23 mouse cellular contexts compared by ENCODE assay signal in the genomic region with DNA sequence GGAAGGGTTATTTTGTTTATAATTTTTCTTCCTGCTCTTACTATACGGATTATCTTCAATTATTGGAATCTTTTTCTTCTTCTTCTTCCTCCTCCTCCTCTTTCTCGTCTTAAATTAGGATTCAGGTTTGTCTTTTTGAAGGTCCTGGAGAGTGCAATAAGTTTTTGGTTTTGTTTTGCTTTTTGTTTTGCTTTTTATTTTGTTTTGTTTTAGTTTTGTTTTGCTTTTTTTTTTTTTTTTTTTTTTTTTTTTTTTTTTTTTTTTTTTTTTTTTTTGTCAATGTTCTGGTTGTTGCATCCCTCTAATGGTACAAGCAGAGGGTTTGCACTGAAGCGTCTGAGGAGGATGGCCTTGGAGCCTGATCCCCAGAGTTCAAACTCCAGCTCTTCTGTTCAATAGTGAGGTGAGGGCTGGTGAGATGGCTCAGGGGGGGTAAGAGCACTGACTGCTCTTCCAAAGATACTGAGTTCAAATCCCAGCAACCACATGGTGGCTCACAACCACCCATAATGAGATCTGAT. TPM values are rescaled to one million over a fixed set of nuclear protein-coding genes. Genes with fewer than 3 reads are reported as not detected.
DNase-seq lines count a peak whose midpoint lies in the region; TF ChIP-seq lines count a peak whose summit lies in the region.
"Had no signal": no experiment of that assay in that cellular context is flagged by ENCODE, and none has a peak within 500 bp of the region (broad histone marks: within the 10 kb centered on the region; RNA-seq: fewer than 3 reads in every experiment).

No protein-coding gene starts in this region.

- no peak for DNase-seq in gastrocnemius, adult 2 months
- DNase-seq in gastrocnemius, adult 18-20 months (ENCODE audit: low spot score), result no peak
- DNase-seq in CD4-positive helper T cell, adult 2 months (ENCODE audit: low read depth, low spot score), result peak; percentile 21
- DNase-seq in adipocyte (ENCODE audit: low spot score), result peak; percentile 20
- peak; percentile 34 for DNase-seq in naive thymus-derived CD4-positive, alpha-beta T cell, adult 2 months (ENCODE audit: low read depth)
- DNase-seq in right cerebral cortex, postnatal 25 days, result no peak
- no peak for DNase-seq in retina, embryonic 14.5 days (ENCODE audit: low spot score)
- DNase-seq: B cell, adult 2 months; cerebellum, adult 11-12 months; cerebellum, adult 9-11 months; kidney, adult 18-20 months; liver, postnatal 0 days; retina, postnatal 1 day; right cerebral cortex, postnatal 14 days had no signal

- intact Hi-C loops in gastrocnemius, adult 2 months (cut with DNase I), result no loop called here

- no peak overlapping the region for H3K4me3 ChIP-seq in gastrocnemius, adult 2 months
- H3K4me3 ChIP-seq: embryonic facial prominence, embryonic 13.5 days; heart, embryonic 13.5 days; hindbrain, embryonic 10.5 days; hindbrain, embryonic 15.5 days; kidney, embryonic 15.5 days; layer of hippocampus, adult 2 months; liver, embryonic 12.5 days; midbrain, embryonic 12.5 days; stomach, embryonic 15.5 days had no signal

- TF ChIP-seq CTCF in gastrocnemius, adult 2 months (IDR thresholded peaks at IDR 0.05), result no peak

- H3K27ac ChIP-seq in gastrocnemius, adult 2 months, result peak overlapping the region; percentile 64
- H3K27ac ChIP-seq: embryonic facial prominence, embryonic 13.5 days; heart, embryonic 13.5 days; hindbrain, embryonic 10.5 days; hindbrain, embryonic 15.5 days; kidney, embryonic 15.5 days; layer of hippocampus, adult 2 months; liver, embryonic 12.5 days; midbrain, embryonic 12.5 days; stomach, embryonic 15.5 days had no signal

RNA-seq across cellular contexts. Expression of a gene that starts 13.7 kb away (rescaled TPM):
- total RNA-seq in gastrocnemius, adult 2 months (2021), result 10 to 100 TPM; 47.1 to 66.2 TPM
- total RNA-seq in gastrocnemius, adult 18-20 months (2021), result 10 to 100 TPM; 56.4 to 62.2 TPM

RNA-seq across cellular contexts. Expression of a gene that starts 33.2 kb away (rescaled TPM):
- 10 to 100 TPM; 11.6 to 17.4 TPM for total RNA-seq in gastrocnemius, adult 2 months (2021)
- 10 to 100 TPM; 13.7 to 18.3 TPM for total RNA-seq in gastrocnemius, adult 18-20 months (2021)

RNA-seq across cellular contexts. Expression of a gene that starts 55.2 kb away (rescaled TPM):
- total RNA-seq in gastrocnemius, adult 2 months (2021), result 10 to 100 TPM in 1 of 2 experiments, 1 to 10 TPM in 1; 5.3 to 11.1 TPM
- 1 to 10 TPM; 7.0 to 8.8 TPM for total RNA-seq in gastrocnemius, adult 18-20 months (2021)

RNA-seq across cellular contexts. Expression of a gene that starts 55.7 kb away (rescaled TPM):
- 10 to 100 TPM; 13.0 to 14.5 TPM for total RNA-seq in gastrocnemius, adult 2 months (2021)
- 1 to 10 TPM; 8.0 to 9.3 TPM for total RNA-seq in gastrocnemius, adult 18-20 months (2021)

Comparison
In these comparisons a context has a peak if more than half of its experiments do, and no peak if none do; other contexts are left out.
1. DNase-seq: peak in CD4-positive helper T cell, adult 2 months (single experiment), adipocyte (single experiment) and naive thymus-derived CD4-positive, alpha-beta T cell, adult 2 months (single experiment); none in gastrocnemius, adult 2 months (single experiment), gastrocnemius, adult 18-20 months (single experiment), right cerebral cortex, postnatal 25 days (single experiment) and retina, embryonic 14.5 days (single experiment).